7 mouse cellular contexts compared by ENCODE assay signal in genomic region chr4:57039127-57040031, GRCm38 (mm10). TPM values are rescaled to one million over a fixed set of nuclear protein-coding genes. Genes with fewer than 3 reads are reported as not detected.
DNase-seq lines count a peak whose midpoint lies in the region; ATAC-seq lines count a peak whose summit lies in the region.

No protein-coding gene starts in this region.

- peak; percentile 68 for ATAC-seq in intestine, embryonic 15.5 days
- ATAC-seq in midbrain, embryonic 16.5 days = peak; percentile 81
- ATAC-seq in monocyte, adult 5-6 weeks (replicated peaks; ENCODE audit: insufficient number of reproducible peaks, low FRiP score, low TSS enrichment, poor library complexity, severe bottlenecking) = no peak

- no peaks in the 10 kb centered on the region for H3K9me3 ChIP-seq in intestine, embryonic 15.5 days
- H3K9me3 ChIP-seq in midbrain, embryonic 16.5 days (replicated peaks; ENCODE audit: control insufficient read depth, low read length, poor library complexity, severe bottlenecking) = no peaks in the 10 kb centered on the region

- H3K27me3 ChIP-seq in intestine, embryonic 15.5 days (replicated peaks) = no peaks in the 10 kb centered on the region
- no peaks in the 10 kb centered on the region for H3K27me3 ChIP-seq in midbrain, embryonic 16.5 days (ENCODE audit: control insufficient read depth, insufficient read depth, low read depth, low read length)

- H3K4me3 ChIP-seq in intestine, embryonic 15.5 days (replicated peaks) = 0 out of 2 replicates have a peak overlapping the region, but pooled peaks have one; percentile 15
- H3K4me3 ChIP-seq in midbrain, embryonic 16.5 days (ENCODE audit: low read depth, low read length) = peak overlapping the region; percentile 27

- H3K36me3 ChIP-seq in intestine, embryonic 15.5 days = no peaks in the 10 kb centered on the region
- no peaks in the 10 kb centered on the region for H3K36me3 ChIP-seq in midbrain, embryonic 16.5 days (ENCODE audit: control insufficient read depth, insufficient read depth, low read length)

- peak overlapping the region; percentile 56 for H3K4me2 ChIP-seq in intestine, embryonic 15.5 days (replicated peaks)
- peak overlapping the region; percentile 66 for H3K4me2 ChIP-seq in midbrain, embryonic 16.5 days (ENCODE audit: low read length)

- 17% methylated on average over 23 of the region's 23 CpGs for WGBS in intestine, embryonic 15.5 days
- 8% methylated on average over 23 of the region's 23 CpGs for WGBS in midbrain, embryonic 16.5 days

- no peak overlapping the region for H3K9ac ChIP-seq in intestine, embryonic 15.5 days
- peak overlapping the region; percentile 47 for H3K9ac ChIP-seq in midbrain, embryonic 16.5 days (ENCODE audit: low read depth, low read length)

- H3K27ac ChIP-seq in intestine, embryonic 15.5 days = no peak overlapping the region
- peak overlapping the region; percentile 68 for H3K27ac ChIP-seq in midbrain, embryonic 16.5 days (ENCODE audit: low read length)

- peak; percentile 71 for DNase-seq in right cerebral cortex, adult 18-20 months
- no peak for DNase-seq in right cerebral cortex, postnatal 36 days (ENCODE audit: low spot score in 2 of 2)
- DNase-seq in embryo, embryonic 11 days = peak; percentile 73
- DNase-seq in spleen, postnatal 10 days (ENCODE audit: low spot score in 2 of 2) = no peak

- H3K4me1 ChIP-seq in intestine, embryonic 15.5 days (replicated peaks) = peaks cover 8% of the 10 kb centered on the region; the same call in 1 of the 2 replicates
- peaks cover 11% of the 10 kb centered on the region for H3K4me1 ChIP-seq in midbrain, embryonic 16.5 days (ENCODE audit: control insufficient read depth, insufficient read depth, low read length)

RNA-seq across cellular contexts. Expression of gene Frrs1l, which starts 49.2 kb away (rescaled TPM):
- 0.78 and 0.92 TPM in 2 replicates for polyA plus RNA-seq in intestine, embryonic 15.5 days (2015; fragmentation: Nextera tagmentation; extraction: Ambion mirVana)
- 23.2 and 23.8 TPM in 2 replicates for polyA plus RNA-seq in midbrain, embryonic 16.5 days (2015; fragmentation: Nextera tagmentation; extraction: Ambion mirVana)
- 0.32 TPM in 1 of 3 replicates, not detected in the others for total RNA-seq in monocyte, adult 5-6 weeks (2017)

Comparison
In these comparisons a context has a peak if more than half of its experiments do, and no peak if none do; other contexts are left out.
1. DNase-seq: peak in right cerebral cortex, adult 18-20 months (single experiment) and embryo, embryonic 11 days (single experiment); none in right cerebral cortex, postnatal 36 days (0 of 2) and spleen, postnatal 10 days (0 of 2).
2. RNA of gene Frrs1l, which starts 49.2 kb away (polyA plus RNA-seq): 23.2 to 23.8 TPM in midbrain, embryonic 16.5 days; 0.78 to 0.92 TPM in intestine, embryonic 15.5 days; every median in the first group is over 10 times any median in the second.